Mouse (Mus musculus): ENCODE measurements around the gene Adh6b.

Gene Adh6b

GRCm38 (mm10) chr3:138341471-138341870 lies at the start of gene Adh6b:
Adh6b (plus strand) TSS chr3:138341775.
- DNase-seq (ENCODE audit: low spot score in 2 of 2): no peak

- DNase-seq (ENCODE audit: low spot score in 2 of 2): no peak
Observed at GRCm38 (mm10) chr3:138293298-138293895, 48.2 kb upstream of the Adh6b start.

GRCm38 (mm10) chr3:138300130-138300529 lies 41.4 kb upstream of the Adh6b start:
- no peak for DNase-seq (ENCODE audit: low spot score in 2 of 2)

GRCm38 (mm10) chr3:138302676-138303075 lies 38.9 kb upstream of the Adh6b start:
- no peak for DNase-seq (ENCODE audit: low spot score in 2 of 2)

GRCm38 (mm10) chr3:138303771-138304488 lies 37.6 kb upstream of the Adh6b start:
- no peak for DNase-seq (ENCODE audit: low spot score in 2 of 2)

- no peak for DNase-seq (ENCODE audit: low spot score in 2 of 2)
Observed at GRCm38 (mm10) chr3:138304489-138304871, 37.1 kb upstream of the Adh6b start.

- no peak for DNase-seq (ENCODE audit: low spot score in 2 of 2)
Observed at GRCm38 (mm10) chr3:138305486-138306289, 35.9 kb upstream of the Adh6b start.

- DNase-seq (ENCODE audit: low spot score in 2 of 2): no peak
Observed at GRCm38 (mm10) chr3:138306290-138306683, 35.3 kb upstream of the Adh6b start.

- DNase-seq (ENCODE audit: low spot score in 2 of 2): no peak
Observed at GRCm38 (mm10) chr3:138309910-138310309, 31.7 kb upstream of the Adh6b start.

GRCm38 (mm10) chr3:138311015-138311414 lies 30.6 kb upstream of the Adh6b start:
- no peak for DNase-seq (ENCODE audit: low spot score in 2 of 2)

GRCm38 (mm10) chr3:138312965-138313364 lies 28.6 kb upstream of the Adh6b start, which contains the start of gene Adh6a:
Adh6a (plus strand) TSS chr3:138313286.
- no peak for DNase-seq (ENCODE audit: low spot score in 2 of 2)

- DNase-seq (ENCODE audit: low spot score in 2 of 2): no peak
Observed at GRCm38 (mm10) chr3:138316908-138317472, 24.6 kb upstream of the Adh6b start.

GRCm38 (mm10) chr3:138325001-138325400 lies 16.6 kb upstream of the Adh6b start:
- DNase-seq (ENCODE audit: low spot score in 2 of 2): no peak

- DNase-seq (ENCODE audit: low spot score in 2 of 2): no peak
Observed at GRCm38 (mm10) chr3:138325466-138325865, 16.1 kb upstream of the Adh6b start.

- no peak for DNase-seq (ENCODE audit: low spot score in 2 of 2)
Observed at GRCm38 (mm10) chr3:138333910-138334309, 7.7 kb upstream of the Adh6b start.

- DNase-seq (ENCODE audit: low spot score in 2 of 2): no peak
Observed at GRCm38 (mm10) chr3:138334320-138334719, 7.3 kb upstream of the Adh6b start.

GRCm38 (mm10) chr3:138335566-138335965 lies 6.0 kb upstream of the Adh6b start:
- DNase-seq (ENCODE audit: low spot score in 2 of 2): no peak

- no peak for DNase-seq (ENCODE audit: low spot score in 2 of 2)
Observed at GRCm38 (mm10) chr3:138336104-138336754, 5.3 kb upstream of the Adh6b start.

GRCm38 (mm10) chr3:138347041-138347440 lies 5.5 kb downstream of the Adh6b start:
- DNase-seq (ENCODE audit: low spot score in 2 of 2): no peak

- DNase-seq (ENCODE audit: low spot score in 2 of 2): no peak
Observed at GRCm38 (mm10) chr3:138352012-138352809, 10.6 kb downstream of the Adh6b start.

GRCm38 (mm10) chr3:138358856-138359255 lies 17.3 kb downstream of the Adh6b start:
- no peak for DNase-seq (ENCODE audit: low spot score in 2 of 2)
